Mouse (Mus musculus) myocyte (in vitro differentiated cells): Measurements from ENCODE around the gene Ankrd7.

ENCODE experiments used
- E2F4 ChIP-seq: IDR thresholded peaks from one replicate; pipeline ENCODE4 v1.6.1; 2011; ENCODE audit warnings: mild to moderate bottlenecking, control low read depth, moderate library complexity; ENCODE audit not compliant: insufficient read depth
- MAX ChIP-seq: IDR thresholded peaks from one replicate; pipeline ENCODE4 v1.6.1; 2011; ENCODE audit warnings: low read depth, mild to moderate bottlenecking, control low read depth
- MYOD1 ChIP-seq, 3 experiments: IDR thresholded peaks; one replicate each; pipeline ENCODE4 v1.6.1; 2011; ENCODE audit warnings: control low read depth in 2 of 3, low read depth in 2 of 3, mild to moderate bottlenecking in 2 of 3, moderate library complexity in 1 of 3; ENCODE audit not compliant: insufficient read length in 2 of 3, control insufficient read depth in 1 of 3
- POLR2A ChIP-seq: IDR thresholded peaks from one replicate; pipeline ENCODE4 v1.6.1; 2011; ENCODE audit warnings: low read depth, mild to moderate bottlenecking, control low read depth, moderate library complexity; ENCODE audit not compliant: insufficient read length
- TCF3 ChIP-seq: IDR thresholded peaks from one replicate; pipeline ENCODE4 v1.6.1; 2011; ENCODE audit warnings: low read depth, control low read depth; ENCODE audit not compliant: insufficient read length
- USF1 ChIP-seq: IDR thresholded peaks from one replicate; pipeline ENCODE4 v1.6.1; 2011; ENCODE audit warnings: low read depth, mild to moderate bottlenecking, control low read depth, moderate library complexity

- no peak for TF ChIP-seq TCF3
- no peak for TF ChIP-seq POLR2A
- no peak for TF ChIP-seq USF1
- no peak for TF ChIP-seq MAX
- TF ChIP-seq E2F4: no peak
- no peak for TF ChIP-seq MYOD1 (IDR thresholded peaks at IDR 0.05; ENCODE audit: control insufficient read depth in 1 of 3, insufficient read length in 2 of 3, low read depth in 2 of 3)
These were observed 17.4 kb upstream of the Ankrd7 start for GRCm38 (mm10) chr6:18848702-18849061.
